Mouse (Mus musculus) limb, embryonic 13.5 days (tissue): ENCODE data around the gene Amot. TPM values are rescaled to one million over a fixed set of nuclear protein-coding genes. Genes with fewer than 3 reads are reported as not detected.

Experiments used
- ATAC-seq: fragments of 200-750 bp; cut with Nextera tagmentation; 2 replicates; pipeline ENCODE4 v1.8.0; 2017; ENCODE audit warnings: low read depth, moderate number of reproducible peaks, moderate TSS enrichment; ENCODE audit not compliant: low FRiP score
- H3K27ac ChIP-seq: fragments of 300-500 bp; sonication (generic); 2 replicates; pipeline ENCODE4 v1.5.1; 2015; ENCODE audit warnings: inconsistent platforms, mild to moderate bottlenecking, moderate library complexity
- H3K27me3 ChIP-seq: fragments of 300-500 bp; sonication (generic); 2 replicates; pipeline ENCODE4 v1.6.1; 2015; ENCODE audit warnings: mild to moderate bottlenecking, inconsistent platforms
- H3K36me3 ChIP-seq: fragments of 300-500 bp; sonication (generic); 2 replicates; pipeline ENCODE4 v1.6.1; 2015; ENCODE audit warnings: inconsistent platforms, mild to moderate bottlenecking, moderate library complexity
- H3K4me1 ChIP-seq: fragments of 300-500 bp; sonication (generic); 2 replicates; pipeline ENCODE4 v1.6.1; 2015; ENCODE audit warnings: inconsistent platforms
- H3K4me2 ChIP-seq: fragments of 300-500 bp; sonication (generic); replicated peaks from 2 replicates; pipeline ENCODE4 v1.6.1; 2015; ENCODE audit warnings: inconsistent platforms, mild to moderate bottlenecking, moderate library complexity
- H3K4me3 ChIP-seq: fragments of 300-500 bp; sonication (generic); 2 replicates; pipeline ENCODE4 v1.5.1; 2015; ENCODE audit warnings: moderate library complexity, mild to moderate bottlenecking, inconsistent platforms
- H3K9ac ChIP-seq: fragments of 300-500 bp; sonication (generic); 2 replicates; pipeline ENCODE4 v1.6.1; 2015; ENCODE audit warnings: mild to moderate bottlenecking, inconsistent platforms
- H3K9me3 ChIP-seq: fragments of 300-500 bp; sonication (generic); 2 replicates; pipeline ENCODE4 v1.6.1; 2016; ENCODE audit warnings: inconsistent platforms
- WGBS: fragments of 180-500 bp; shearing (Covaris S2); methylation state at CpG from one replicate; pipeline ENCODE4 v1.1.7; 2015; 5-methylcytosine and 5-hydroxymethylcytosine counted together
- polyA plus RNA-seq: library from polyadenylated mRNA; unstranded; fragments of >200 nt; fragmentation: Nextera tagmentation; extraction: Ambion mirVana; gene quantifications from 2 replicates; pipeline ENCODE4 v1.2.1, GENCODE M21; 2015

Gene Amot
- polyA plus RNA-seq: 57.8 and 60.6 TPM in 2 replicates

DNA sequence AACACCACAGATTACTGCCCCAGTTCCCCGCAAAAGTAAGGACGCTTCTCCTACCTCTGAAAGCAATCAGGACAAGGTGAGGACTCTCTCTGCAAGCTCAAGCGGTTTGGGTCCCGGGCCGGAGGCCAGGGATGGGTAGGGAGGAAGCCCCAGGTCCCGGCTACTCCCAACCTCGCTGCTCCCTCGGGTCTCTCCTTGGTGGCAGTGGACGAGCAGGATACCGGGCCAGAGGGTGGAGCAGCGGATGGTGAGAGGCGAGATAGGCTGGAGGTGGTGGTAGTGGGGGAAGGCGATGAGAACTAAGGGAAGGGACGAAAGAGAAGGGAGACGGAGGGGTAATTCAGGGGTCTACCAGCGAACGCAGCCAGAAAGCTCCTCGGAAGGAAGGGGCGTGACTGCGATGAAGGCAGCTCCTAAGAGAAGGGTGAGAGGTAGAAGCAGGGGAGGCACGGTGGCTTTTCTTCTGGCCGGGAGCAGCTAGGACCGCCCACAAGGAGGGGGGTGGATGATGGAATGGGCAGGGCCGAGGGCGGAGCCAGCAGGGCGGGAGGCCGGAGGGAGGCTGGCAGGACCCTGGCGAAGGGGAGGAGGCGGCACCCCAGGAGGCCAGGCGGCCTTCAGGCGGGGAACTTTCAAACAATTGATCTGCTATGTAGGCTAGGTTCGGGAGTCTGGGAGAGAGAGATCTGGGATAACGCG lies at the start of gene Amot:
Gene Amot, minus strand, starts transcription at position 465 of the 699 bp plus-strand sequence.
- peak within 1 kb of the TSS; percentile 63 for H3K4me2 ChIP-seq
- H3K36me3 ChIP-seq: no peaks in the 10 kb centered on the region
- 15% methylated on average over 34 of the region's 34 CpGs for WGBS
- peaks cover 10% of the 10 kb centered on the region; the same call in 1 of the 2 replicates for H3K4me1 ChIP-seq
- ATAC-seq: peak; percentile 91
- H3K4me3 ChIP-seq: peak within 1 kb of the TSS; percentile 59
- H3K27me3 ChIP-seq: peaks cover 6% of the 10 kb centered on the region; the same call in 1 of the 2 replicates
- H3K27ac ChIP-seq: peak within 1 kb of the TSS; percentile 70; the same call in 1 of the 2 replicates
- peak within 1 kb of the TSS; percentile 71 for H3K9ac ChIP-seq
- no peaks in the 10 kb centered on the region for H3K9me3 ChIP-seq

DNA sequence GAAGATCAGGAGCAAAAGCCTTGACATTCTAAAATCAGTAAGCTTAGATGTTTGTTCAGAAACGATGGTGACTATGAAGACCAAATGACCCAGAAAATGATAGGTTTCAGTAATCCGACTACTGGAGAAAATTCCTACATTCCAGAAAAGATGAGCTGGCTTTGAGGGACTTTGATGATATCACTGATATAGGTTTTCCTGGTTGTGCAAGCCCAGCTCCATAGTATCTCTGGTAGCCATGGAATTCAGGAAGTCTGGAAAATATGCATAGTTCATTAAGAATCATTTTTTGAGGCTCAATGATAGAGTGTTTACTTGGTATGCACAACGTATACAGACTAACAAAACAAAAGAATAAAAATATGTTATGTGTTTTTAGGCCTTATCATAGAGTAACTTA lies 40.1 kb upstream of the Amot start:
- no peak for ATAC-seq
- WGBS: 78% methylated on average over 3 of the region's 3 CpGs
- H3K27ac ChIP-seq: no peak overlapping the region
- 0 out of 2 replicates have a peak, but pooled peaks cover 8% of the 10 kb centered on the region for H3K27me3 ChIP-seq
- no peak overlapping the region for H3K4me2 ChIP-seq
- H3K4me1 ChIP-seq: no peaks in the 10 kb centered on the region
- H3K9me3 ChIP-seq: no peaks in the 10 kb centered on the region
- H3K36me3 ChIP-seq: no peaks in the 10 kb centered on the region
- no peak overlapping the region for H3K9ac ChIP-seq
- H3K4me3 ChIP-seq: no peak overlapping the region

DNA sequence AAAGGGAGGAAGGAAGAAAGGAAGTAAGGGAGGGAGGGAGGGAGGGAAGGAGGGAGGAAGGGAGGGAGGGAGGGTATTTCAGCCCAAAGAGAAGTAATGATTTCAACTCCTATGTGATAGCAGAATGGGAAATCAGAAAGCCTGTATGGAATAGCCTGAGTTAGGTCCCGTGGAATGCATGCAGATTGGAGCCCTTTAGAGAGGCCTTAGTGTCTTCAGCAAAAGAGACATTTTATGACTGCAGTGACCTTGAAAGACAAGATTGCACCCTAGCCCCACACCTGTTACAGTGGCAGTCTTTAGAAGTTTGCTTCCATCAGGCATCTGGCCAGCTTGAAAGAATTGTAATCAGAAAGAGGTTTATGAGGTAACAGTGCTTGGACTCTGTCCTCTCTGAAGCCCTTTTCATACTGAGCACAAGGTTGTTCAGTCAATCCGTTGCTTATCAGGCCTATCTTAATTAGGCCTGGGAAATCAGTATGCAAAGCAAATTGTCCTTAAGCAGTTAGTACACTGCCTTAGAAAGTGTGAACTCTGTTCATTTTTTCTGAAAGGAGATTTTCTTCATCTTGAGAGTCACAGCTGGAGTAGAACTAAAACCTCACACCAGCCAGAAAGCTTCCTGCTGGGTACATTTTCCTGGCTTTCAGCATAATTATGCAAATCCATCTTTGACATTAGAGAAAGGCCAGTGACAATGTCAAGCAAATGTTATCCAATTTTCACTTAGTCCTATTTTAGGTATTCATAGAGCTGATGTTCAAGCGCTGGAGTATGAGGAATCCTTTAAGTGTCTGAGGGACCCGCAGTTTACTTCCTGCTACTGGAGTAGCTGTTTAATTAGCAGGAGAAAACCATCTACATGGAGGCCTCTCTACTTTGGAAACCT lies 38.9 kb upstream of the Amot start:
- ATAC-seq: no peak
- H3K4me2 ChIP-seq: no peak overlapping the region
- WGBS: 57% methylated on average over 4 of the region's 4 CpGs

DNA sequence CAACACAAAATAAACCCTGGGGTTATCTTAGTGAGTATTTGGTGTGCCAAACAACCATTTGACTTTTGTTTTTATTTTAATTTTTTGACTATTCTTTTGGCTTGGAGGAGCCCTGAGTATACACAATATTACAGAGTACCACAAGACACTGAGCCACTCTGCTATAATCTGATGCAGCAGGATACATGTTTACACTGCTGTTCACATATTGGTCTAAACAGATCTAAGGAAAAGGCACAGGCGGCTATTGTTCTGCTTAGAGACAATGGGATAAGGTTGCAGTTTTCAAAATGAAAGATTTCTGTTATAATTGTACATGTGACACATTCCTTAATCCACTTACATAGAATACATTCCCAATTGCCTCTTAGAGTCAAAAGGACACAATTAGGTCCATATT lies 36.1 kb upstream of the Amot start:
- H3K4me3 ChIP-seq: no peak overlapping the region
- 0 out of 2 replicates have a peak, but pooled peaks cover 8% of the 10 kb centered on the region for H3K27me3 ChIP-seq
- H3K9me3 ChIP-seq: no peaks in the 10 kb centered on the region
- H3K4me1 ChIP-seq: no peaks in the 10 kb centered on the region
- no peaks in the 10 kb centered on the region for H3K36me3 ChIP-seq
- no peak overlapping the region for H3K9ac ChIP-seq
- no peak overlapping the region for H3K4me2 ChIP-seq
- H3K27ac ChIP-seq: no peak overlapping the region
- WGBS: 96% methylated on average over 1 of the region's 1 CpGs
- ATAC-seq: no peak

More for the DNA sequence above, 38.9 kb upstream of the Amot start:
- Histone ChIP-seq H3K4me3 (no peak overlapping the region), H3K27me3 (0 out of 2 replicates have a peak, but pooled peaks cover 8% of the 10 kb centered on the region), H3K9me3 (no peaks in the 10 kb centered on the region), H3K4me1 (no peaks in the 10 kb centered on the region), H3K36me3 (no peaks in the 10 kb centered on the region), H3K27ac (no peak overlapping the region), H3K9ac (no peak overlapping the region)

DNA sequence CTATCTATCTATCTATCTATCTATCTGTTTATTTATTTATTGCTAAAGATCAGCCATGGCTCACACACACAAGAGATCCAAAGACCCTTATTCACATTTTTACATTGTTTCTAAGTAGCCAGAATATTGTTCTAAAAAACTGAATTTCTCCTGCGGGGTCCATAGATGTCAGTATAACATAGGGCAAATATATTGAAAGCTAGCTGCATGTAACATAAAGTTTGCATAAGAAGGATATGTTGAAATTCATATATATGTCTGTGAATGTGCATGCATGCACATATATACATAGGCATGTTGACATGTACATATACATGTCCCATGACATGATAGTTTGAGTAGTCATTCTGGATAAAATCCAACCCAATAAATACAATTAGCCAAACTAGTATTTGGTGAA lies 35.3 kb upstream of the Amot start:
- Histone ChIP-seq H3K9ac (no peak overlapping the region), H3K4me2 (no peak overlapping the region), H3K36me3 (no peaks in the 10 kb centered on the region), H3K9me3 (no peaks in the 10 kb centered on the region), H3K27ac (no peak overlapping the region), H3K27me3 (0 out of 2 replicates have a peak, but pooled peaks cover 8% of the 10 kb centered on the region), H3K4me3 (no peak overlapping the region), H3K4me1 (no peaks in the 10 kb centered on the region)
- 96% methylated on average over 1 of the region's 1 CpGs for WGBS
- no peak for ATAC-seq

DNA sequence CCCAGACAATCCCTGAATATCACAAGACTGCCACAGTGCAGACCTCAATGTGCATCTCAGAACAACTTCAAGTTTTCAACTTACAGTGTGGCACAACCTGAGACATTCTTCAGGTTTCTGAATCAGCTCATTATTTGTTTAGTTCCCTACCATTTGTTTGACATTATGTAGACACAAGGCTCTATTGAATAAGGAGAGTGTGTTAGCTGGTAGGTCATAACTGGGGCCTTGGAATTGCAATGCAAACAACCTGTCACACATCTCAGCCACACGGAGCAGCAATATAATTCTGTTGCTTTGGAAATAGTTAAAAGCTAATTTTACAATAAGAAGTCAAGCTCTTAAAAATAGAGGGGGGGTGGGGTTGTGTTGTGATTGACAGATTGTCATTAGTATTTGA lies 24.6 kb upstream of the Amot start:
- H3K27ac ChIP-seq: no peak overlapping the region
- 42% methylated on average over 1 of the region's 1 CpGs for WGBS
- no peaks in the 10 kb centered on the region for H3K9me3 ChIP-seq
- H3K4me3 ChIP-seq: no peak overlapping the region
- no peaks in the 10 kb centered on the region for H3K27me3 ChIP-seq
- no peaks in the 10 kb centered on the region for H3K36me3 ChIP-seq
- no peak overlapping the region for H3K9ac ChIP-seq
- no peak overlapping the region for H3K4me2 ChIP-seq
- no peaks in the 10 kb centered on the region for H3K4me1 ChIP-seq
- ATAC-seq: no peak

GRCm38 (mm10) chrX:145516322-145517066 lies 11.5 kb upstream of the Amot start:
- no peaks in the 10 kb centered on the region for H3K9me3 ChIP-seq
- ATAC-seq: no peak
- H3K27ac ChIP-seq: no peak overlapping the region
- peak overlapping the region; percentile 25 for H3K4me2 ChIP-seq
- H3K27me3 ChIP-seq: no peaks in the 10 kb centered on the region
- H3K4me1 ChIP-seq: 0 out of 2 replicates have a peak, but pooled peaks cover 3% of the 10 kb centered on the region
- H3K9ac ChIP-seq: no peak overlapping the region
- H3K36me3 ChIP-seq: no peaks in the 10 kb centered on the region
- no peak overlapping the region for H3K4me3 ChIP-seq
- 32% methylated on average over 10 of the region's 10 CpGs for WGBS

GRCm38 (mm10) chrX:145515498-145516158 lies 10.6 kb upstream of the Amot start:
- H3K27ac ChIP-seq: no peak overlapping the region
- no peaks in the 10 kb centered on the region for H3K9me3 ChIP-seq
- peaks cover 5% of the 10 kb centered on the region; the same call in 1 of the 2 replicates for H3K4me1 ChIP-seq
- H3K27me3 ChIP-seq: no peaks in the 10 kb centered on the region
- H3K4me2 ChIP-seq: peak overlapping the region; percentile 25
- H3K4me3 ChIP-seq: no peak overlapping the region
- peak; percentile 72 for ATAC-seq
- 37% methylated on average over 9 of the region's 9 CpGs for WGBS
- no peaks in the 10 kb centered on the region for H3K36me3 ChIP-seq
- H3K9ac ChIP-seq: no peak overlapping the region

DNA sequence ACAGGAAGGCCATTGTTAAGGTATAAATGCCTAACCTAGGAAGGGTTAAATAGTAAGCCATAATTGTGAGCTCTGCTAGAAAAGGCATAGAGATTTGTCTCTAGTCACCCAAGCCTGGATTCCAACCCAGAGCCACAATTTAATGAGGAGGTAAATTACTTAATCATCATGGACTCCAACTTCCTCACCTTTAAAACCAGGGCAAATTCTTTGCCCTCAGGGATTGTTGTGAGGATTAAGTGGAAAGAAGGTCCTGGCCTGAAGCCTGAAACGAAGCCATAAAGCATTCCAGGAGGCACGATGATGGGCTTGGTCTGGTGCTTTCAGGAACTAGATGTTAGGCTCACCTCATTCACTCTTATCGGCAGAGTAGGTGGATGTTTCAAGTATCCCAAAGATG lies 5.7 kb upstream of the Amot start:
- Histone ChIP-seq H3K9me3 (no peaks in the 10 kb centered on the region), H3K4me3 (no peak overlapping the region), H3K4me2 (no peak overlapping the region), H3K4me1 (peaks cover 11% of the 10 kb centered on the region; the same call in 1 of the 2 replicates), H3K27me3 (no peaks in the 10 kb centered on the region), H3K36me3 (no peaks in the 10 kb centered on the region), H3K9ac (no peak overlapping the region), H3K27ac (peak overlapping the region; percentile 72)
- 19% methylated on average over 3 of the region's 3 CpGs for WGBS
- no peak for ATAC-seq

- Histone ChIP-seq H3K9me3 (no peaks in the 10 kb centered on the region), H3K4me2 (peak overlapping the region; percentile 63), H3K27ac (peak overlapping the region; percentile 70; the same call in 1 of the 2 replicates), H3K36me3 (no peaks in the 10 kb centered on the region), H3K27me3 (peaks cover 6% of the 10 kb centered on the region; the same call in 1 of the 2 replicates), H3K4me1 (peaks cover 13% of the 10 kb centered on the region; the same call in 1 of the 2 replicates), H3K9ac (no peak overlapping the region), H3K4me3 (peak overlapping the region; percentile 59)
- peak; percentile 91 for ATAC-seq
- 13% methylated on average over 14 of the region's 14 CpGs for WGBS
These were observed 648 bp upstream of the Amot start for GRCm38 (mm10) chrX:145505457-145506201.
